Mouse (Mus musculus) liver, adult 2 months (tissue): ENCODE measurements at regions not wholly inside any gene's neighbourhood (a gene's known extent, or its start where the extent isn't known, plus 50 kb on each side); places are given as distances from the start of the nearest gene placed in this dataset.

Experiments
- DNase-seq: peaks from one replicate; pipeline ENCODE4 v3.0.0-alpha.2; 2011; ENCODE audit warnings: low read depth, low spot score; ENCODE audit errors: extremely low read depth
- H3K27ac ChIP-seq: fragments of 200-500 bp; replicated peaks from 2 replicates; pipeline ENCODE4 v1.5.1; 2012; ENCODE audit warnings: low read depth, mild to moderate bottlenecking, control low read depth, inconsistent platforms, low read length; ENCODE audit not compliant: insufficient read depth
- H3K27me3 ChIP-seq: fragments of 200-500 bp; 2 replicates; pipeline ENCODE4 v1.6.1; 2012; ENCODE audit warnings: mild to moderate bottlenecking, moderate library complexity, low read length, inconsistent platforms; ENCODE audit not compliant: control insufficient read depth, insufficient read depth
- H3K36me3 ChIP-seq: fragments of 200-500 bp; 2 replicates; pipeline ENCODE4 v1.6.1; 2012; ENCODE audit warnings: low read length, inconsistent platforms; ENCODE audit not compliant: control insufficient read depth, insufficient read depth
- H3K4me1 ChIP-seq: fragments of 200-500 bp; 2 replicates; pipeline ENCODE4 v1.6.1; 2011; ENCODE audit warnings: low read length; ENCODE audit not compliant: control insufficient read depth, insufficient read depth
- H3K4me3 ChIP-seq: fragments of 200-500 bp; 2 replicates; pipeline ENCODE4 v1.5.1; 2011; ENCODE audit warnings: low read depth, mild to moderate bottlenecking, control low read depth, low read length, moderate library complexity; ENCODE audit not compliant: insufficient read depth
- H3K79me2 ChIP-seq: fragments of 200-500 bp; 2 replicates; pipeline ENCODE4 v1.6.1; 2012; ENCODE audit warnings: inconsistent platforms, mild to moderate bottlenecking, low read length, moderate library complexity; ENCODE audit not compliant: control insufficient read depth, insufficient read depth
- H3K9ac ChIP-seq: fragments of 200-500 bp; 2 replicates; pipeline ENCODE4 v1.6.1; 2012; ENCODE audit warnings: low read depth, mild to moderate bottlenecking, control low read depth, inconsistent platforms, low read length
- CTCF ChIP-seq: fragments of 200-500 bp; IDR thresholded peaks from 2 replicates; pipeline ENCODE4 v1.5.1; 2011; ENCODE audit warnings: low read depth, low read length, control low read depth
- POLR2A ChIP-seq: fragments of 200-500 bp; IDR thresholded peaks from 2 replicates; pipeline ENCODE4 v1.6.1; 2011; ENCODE audit warnings: low read length, control low read depth; ENCODE audit not compliant: insufficient read depth; ENCODE audit errors: extremely low read depth
- WGBS: fragments of 180-500 bp; shearing (Covaris S2); methylation state at CpG from one replicate; pipeline ENCODE4 v1.1.7; 2018; 5-methylcytosine and 5-hydroxymethylcytosine counted together

- Histone ChIP-seq H3K36me3 (no peaks in the 10 kb centered on the region), H3K27ac (no peak overlapping the region), H3K79me2 (no peaks in the 10 kb centered on the region), H3K9ac (no peak overlapping the region), H3K27me3 (no peaks in the 10 kb centered on the region), H3K4me3 (no peak overlapping the region), H3K4me1 (no peaks in the 10 kb centered on the region)
- WGBS, result 69% methylated on average over 1 of the region's 1 CpGs
- DNase-seq, result no peak
- TF ChIP-seq POLR2A (no peak), CTCF (no peak)
Observed at GRCm38 (mm10) chr3:15090124-15090523, 204.1 kb downstream of the Car2 start.

- 77% methylated on average over 6 of the region's 6 CpGs for WGBS
- no peak overlapping the region for H3K9ac ChIP-seq
- H3K27me3 ChIP-seq, result no peaks in the 10 kb centered on the region
- no peak for DNase-seq
- no peaks in the 10 kb centered on the region for H3K36me3 ChIP-seq
- TF ChIP-seq CTCF (no peak), POLR2A (no peak)
- H3K27ac ChIP-seq, result no peak overlapping the region
- no peak overlapping the region for H3K4me3 ChIP-seq
- no peaks in the 10 kb centered on the region for H3K79me2 ChIP-seq
- no peaks in the 10 kb centered on the region for H3K4me1 ChIP-seq
Observed at GRCm38 (mm10) chr3:15098206-15098817, 212.2 kb downstream of the Car2 start.

GRCm38 (mm10) chr3:15098981-15099380 lies 212.9 kb downstream of the Car2 start:
- TF ChIP-seq CTCF (no peak), POLR2A (no peak)
- Histone ChIP-seq H3K9ac (no peak overlapping the region), H3K4me1 (no peaks in the 10 kb centered on the region), H3K36me3 (no peaks in the 10 kb centered on the region), H3K27me3 (no peaks in the 10 kb centered on the region), H3K79me2 (no peaks in the 10 kb centered on the region), H3K4me3 (no peak overlapping the region), H3K27ac (no peak overlapping the region)
- no peak for DNase-seq

GRCm38 (mm10) chr3:15105627-15106026 lies 219.6 kb downstream of the Car2 start:
- Histone ChIP-seq H3K4me3 (no peak overlapping the region), H3K9ac (no peak overlapping the region), H3K4me1 (no peaks in the 10 kb centered on the region), H3K36me3 (no peaks in the 10 kb centered on the region), H3K27me3 (no peaks in the 10 kb centered on the region), H3K27ac (no peak overlapping the region), H3K79me2 (no peaks in the 10 kb centered on the region)
- TF ChIP-seq POLR2A (no peak), CTCF (no peak)
- 68% methylated on average over 4 of the region's 4 CpGs for WGBS
- DNase-seq, result no peak

GRCm38 (mm10) chr3:15106281-15106680 lies 220.2 kb downstream of the Car2 start:
- no peak for DNase-seq
- H3K4me3 ChIP-seq, result no peak overlapping the region
- WGBS, result 85% methylated on average over 6 of the region's 6 CpGs
- no peak for TF ChIP-seq POLR2A
- no peak for TF ChIP-seq CTCF
- H3K79me2 ChIP-seq, result no peaks in the 10 kb centered on the region
- H3K4me1 ChIP-seq, result no peaks in the 10 kb centered on the region
- no peak overlapping the region for H3K27ac ChIP-seq
- no peaks in the 10 kb centered on the region for H3K36me3 ChIP-seq
- no peaks in the 10 kb centered on the region for H3K27me3 ChIP-seq
- no peak overlapping the region for H3K9ac ChIP-seq

GRCm38 (mm10) chr3:15107301-15107700 lies 221.2 kb downstream of the Car2 start:
- no peak for TF ChIP-seq POLR2A
- TF ChIP-seq CTCF, result no peak
- no peaks in the 10 kb centered on the region for H3K36me3 ChIP-seq
- H3K27ac ChIP-seq, result no peak overlapping the region
- H3K27me3 ChIP-seq, result no peaks in the 10 kb centered on the region
- DNase-seq, result no peak
- H3K79me2 ChIP-seq, result no peaks in the 10 kb centered on the region
- no peak overlapping the region for H3K4me3 ChIP-seq
- H3K9ac ChIP-seq, result no peak overlapping the region
- no peaks in the 10 kb centered on the region for H3K4me1 ChIP-seq
- WGBS, result 97% methylated on average over 5 of the region's 5 CpGs
